Mouse (Mus musculus) liver, embryonic 15.5 days (tissue): ENCODE data around the gene Fam19a4. TPM values are rescaled to one million over a fixed set of nuclear protein-coding genes. Genes with fewer than 3 reads are reported as not detected.
A peak's percentile ranks its signal among the peaks of the same experiment; 100 is the strongest.

ENCODE experiments used
- ATAC-seq: fragments of 200-750 bp; cut with Nextera tagmentation; 2 replicates; pipeline ENCODE4 v1.8.0; 2017; ENCODE audit warnings: moderate number of reproducible peaks, mild to moderate bottlenecking, moderate library complexity; ENCODE audit not compliant: insufficient read depth
- H3K27ac ChIP-seq: fragments of 300-500 bp; sonication (generic); replicated peaks from 2 replicates; pipeline ENCODE4 v1.5.1; 2015; ENCODE audit warnings: mild to moderate bottlenecking, inconsistent platforms
- H3K27me3 ChIP-seq: fragments of 300-500 bp; sonication (generic); 2 replicates; pipeline ENCODE4 v1.6.1; 2015; ENCODE audit warnings: mild to moderate bottlenecking, inconsistent platforms
- H3K36me3 ChIP-seq: fragments of 300-500 bp; sonication (generic); replicated peaks from 2 replicates; pipeline ENCODE4 v1.6.1; 2015; ENCODE audit warnings: moderate library complexity, mild to moderate bottlenecking, inconsistent platforms
- H3K4me1 ChIP-seq: fragments of 300-500 bp; sonication (generic); replicated peaks from 2 replicates; pipeline ENCODE4 v1.6.1; 2015; ENCODE audit warnings: inconsistent platforms
- H3K4me2 ChIP-seq: fragments of 300-500 bp; sonication (generic); 2 replicates; pipeline ENCODE4 v1.6.1; 2015; ENCODE audit warnings: moderate library complexity, mild to moderate bottlenecking, inconsistent platforms
- H3K4me3 ChIP-seq: fragments of 300-500 bp; sonication (generic); replicated peaks from 2 replicates; pipeline ENCODE4 v1.5.1; 2015; ENCODE audit warnings: mild to moderate bottlenecking, inconsistent platforms
- H3K9ac ChIP-seq: fragments of 300-500 bp; sonication (generic); 2 replicates; pipeline ENCODE4 v1.6.1; 2015; ENCODE audit warnings: moderate library complexity, mild to moderate bottlenecking, inconsistent platforms
- H3K9me3 ChIP-seq: fragments of 300-500 bp; sonication (generic); replicated peaks from 2 replicates; pipeline ENCODE4 v1.6.1; 2016; ENCODE audit warnings: inconsistent platforms
- WGBS: fragments of 180-500 bp; shearing (Covaris S2); methylation state at CpG from one replicate; pipeline ENCODE4 v1.1.7; 2015; ENCODE audit warnings: mixed read lengths; ENCODE audit not compliant: insufficient replicate concordance; 5-methylcytosine and 5-hydroxymethylcytosine counted together
- polyA plus RNA-seq: library from polyadenylated mRNA; unstranded; fragments of >200 nt; fragmentation: Nextera tagmentation; extraction: Ambion mirVana; gene quantifications from 2 replicates; pipeline ENCODE4 v1.2.1, GENCODE M21; 2015

Fam19a4 gene
- not detected in 2 replicates for polyA plus RNA-seq

DNA sequence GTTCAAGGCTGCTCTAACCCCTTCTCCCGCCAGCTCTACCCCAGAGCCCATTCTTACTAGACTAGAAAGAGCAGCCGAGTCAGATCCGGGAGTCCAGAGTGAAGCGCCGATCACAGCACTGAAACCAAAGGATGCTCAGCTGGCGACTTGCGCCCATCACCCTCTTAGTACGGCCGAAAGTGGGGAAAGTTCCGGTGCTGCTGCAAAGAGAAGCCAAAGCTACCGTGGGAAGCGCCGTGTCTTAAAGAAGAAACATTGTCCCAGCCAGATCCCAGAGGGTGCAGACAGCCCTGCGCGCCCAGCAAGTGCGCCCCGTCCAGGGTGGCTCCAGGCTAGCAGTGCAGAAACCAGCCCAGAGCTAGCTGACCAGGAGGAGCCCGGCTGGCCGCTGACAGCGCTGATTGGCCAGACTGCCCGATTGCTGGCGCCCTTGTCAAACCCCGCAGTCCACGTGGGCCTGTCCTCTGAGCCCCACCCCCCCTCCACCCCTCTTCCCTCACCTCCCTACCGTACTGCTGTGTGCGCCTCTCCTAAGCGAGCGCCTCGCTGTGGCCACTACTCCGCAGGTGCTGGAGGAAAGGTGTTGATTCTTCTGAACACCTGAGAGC, at the start of gene Fam19a4:
Gene Fam19a4, minus strand, starts transcription at position 340 of the 608 bp plus-strand sequence.
- H3K4me2 ChIP-seq = peak within 1 kb of the TSS; percentile 46
- no peak within 1 kb of the TSS for H3K27ac ChIP-seq
- no peaks in the 10 kb centered on the region for H3K4me1 ChIP-seq
- WGBS = 2% methylated on average over 30 of the region's 30 CpGs
- H3K27me3 ChIP-seq = peaks cover 36% of the 10 kb centered on the region
- H3K9me3 ChIP-seq = no peaks in the 10 kb centered on the region
- ATAC-seq = no peak
- no peaks in the 10 kb centered on the region for H3K36me3 ChIP-seq
- H3K4me3 ChIP-seq = no peak within 1 kb of the TSS; the same call in 1 of the 2 replicates
- no peak within 1 kb of the TSS for H3K9ac ChIP-seq

DNA sequence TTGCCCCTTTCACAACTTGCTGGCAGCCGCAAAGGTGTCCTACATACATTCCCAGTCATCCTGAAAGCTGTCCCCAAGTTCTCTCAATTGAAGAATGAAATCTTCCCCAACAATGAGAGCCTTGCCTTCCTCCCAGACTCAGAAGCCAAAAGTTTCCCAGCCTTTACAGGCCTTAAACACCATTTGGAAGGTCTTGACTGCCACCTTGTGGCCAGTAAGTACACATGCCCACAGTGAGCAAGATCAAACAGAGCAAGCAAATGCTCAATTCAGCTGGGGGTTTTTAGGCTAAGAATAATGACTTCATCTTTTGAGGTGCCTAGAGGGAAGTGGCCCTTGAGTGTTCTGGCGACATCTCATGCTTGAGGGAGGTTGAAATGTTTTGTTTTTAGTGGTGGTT, 46.6 kb upstream of the Fam19a4 start:
- no peak for ATAC-seq

GRCm38 (mm10) chr6:97106106-97106505, 45.9 kb upstream of the Fam19a4 start:
- 58% methylated on average over 8 of the region's 8 CpGs for WGBS
- H3K4me2 ChIP-seq = no peak overlapping the region
- no peaks in the 10 kb centered on the region for H3K36me3 ChIP-seq
- H3K4me1 ChIP-seq = no peaks in the 10 kb centered on the region
- H3K4me3 ChIP-seq = no peak overlapping the region
- H3K27ac ChIP-seq = no peak overlapping the region
- H3K9ac ChIP-seq = no peak overlapping the region
- H3K27me3 ChIP-seq = peaks cover 26% of the 10 kb centered on the region
- no peaks in the 10 kb centered on the region for H3K9me3 ChIP-seq
- no peak for ATAC-seq

More for the DNA sequence above, 46.6 kb upstream of the Fam19a4 start:
- Histone ChIP-seq H3K4me3 (no peak overlapping the region), H3K9me3 (no peaks in the 10 kb centered on the region), H3K36me3 (no peaks in the 10 kb centered on the region), H3K27ac (no peak overlapping the region), H3K9ac (no peak overlapping the region), H3K4me1 (no peaks in the 10 kb centered on the region), H3K27me3 (peaks cover 20% of the 10 kb centered on the region), H3K4me2 (no peak overlapping the region)
- WGBS = 34% methylated on average over 2 of the region's 2 CpGs

DNA sequence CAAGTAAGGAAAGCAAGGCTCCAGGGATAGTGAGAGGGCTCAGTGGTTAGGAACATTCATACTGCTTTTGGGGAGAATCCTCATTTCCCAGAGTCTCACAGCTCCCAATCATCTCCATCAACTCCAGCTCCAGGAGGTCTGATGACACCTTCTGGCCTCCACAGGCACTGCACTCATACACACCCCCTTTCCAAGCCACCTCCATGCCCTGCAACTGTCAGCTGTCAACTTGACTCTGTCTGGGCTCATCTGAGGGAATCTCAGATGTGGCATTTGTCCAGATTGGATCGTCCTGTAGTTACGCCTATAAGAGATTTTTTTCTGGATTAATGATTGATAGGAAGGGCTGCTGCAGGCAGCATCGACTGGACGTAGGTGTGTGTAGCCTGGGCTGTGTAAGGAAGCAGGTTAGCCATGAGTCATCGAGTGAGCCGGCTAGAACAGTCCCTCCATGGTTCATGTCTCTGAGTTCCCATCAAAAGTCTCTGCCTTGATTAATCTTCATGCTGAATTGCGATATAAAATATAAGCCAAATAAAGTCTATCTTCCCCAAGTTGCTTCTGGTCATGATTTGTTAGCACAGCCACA, 44.1 kb upstream of the Fam19a4 start:
- no peak for ATAC-seq
- WGBS = 59% methylated on average over 7 of the region's 7 CpGs
- no peaks in the 10 kb centered on the region for H3K36me3 ChIP-seq

DNA sequence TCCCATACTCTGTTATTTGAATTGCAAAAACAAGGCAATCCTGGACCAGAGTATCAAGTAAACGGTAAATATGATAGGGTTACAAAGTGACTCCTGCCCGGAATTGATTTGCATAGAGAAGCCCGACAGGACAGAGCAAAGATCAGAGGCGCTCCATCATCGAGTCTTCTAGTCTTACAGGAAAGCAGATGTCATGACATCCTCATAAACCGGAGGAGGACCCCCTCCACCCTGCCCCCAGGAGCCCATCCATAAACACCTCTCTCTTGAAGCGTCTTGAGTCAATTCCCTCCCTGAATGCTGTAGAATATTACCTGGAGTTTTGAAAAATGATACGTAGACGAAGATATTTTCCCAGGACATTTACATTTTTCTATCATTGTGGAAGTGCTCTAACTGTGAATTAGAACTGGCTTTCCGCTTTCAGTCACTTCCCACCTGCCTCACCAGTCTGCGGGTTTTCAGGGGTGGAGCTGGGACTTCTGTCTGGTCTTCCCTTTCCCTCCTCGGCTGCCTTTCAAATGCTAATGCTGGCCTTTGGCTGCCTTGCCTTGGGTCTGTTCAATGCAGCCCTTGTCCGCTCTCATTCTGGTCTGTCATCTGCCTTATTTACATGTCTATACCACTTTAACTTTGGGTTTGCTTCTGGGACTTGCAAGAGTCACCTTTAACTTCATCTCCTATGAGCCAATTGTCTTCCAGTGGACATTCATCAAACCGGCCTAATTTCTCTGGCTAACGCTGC, 41.9 kb upstream of the Fam19a4 start:
- no peak overlapping the region for H3K27ac ChIP-seq
- no peaks in the 10 kb centered on the region for H3K4me1 ChIP-seq
- WGBS = 7% methylated on average over 15 of the region's 15 CpGs
- no peak overlapping the region for H3K4me3 ChIP-seq
- H3K27me3 ChIP-seq = peaks cover 31% of the 10 kb centered on the region
- no peaks in the 10 kb centered on the region for H3K9me3 ChIP-seq
- no peak for ATAC-seq
- H3K4me2 ChIP-seq = no peak overlapping the region
- H3K9ac ChIP-seq = no peak overlapping the region
- no peaks in the 10 kb centered on the region for H3K36me3 ChIP-seq

More for the DNA sequence above, 44.1 kb upstream of the Fam19a4 start:
- Histone ChIP-seq H3K4me2 (no peak overlapping the region), H3K4me3 (no peak overlapping the region), H3K4me1 (no peaks in the 10 kb centered on the region), H3K27ac (no peak overlapping the region), H3K9me3 (no peaks in the 10 kb centered on the region), H3K9ac (no peak overlapping the region), H3K27me3 (peaks cover 31% of the 10 kb centered on the region)

GRCm38 (mm10) chr6:97101190-97101957, 41.2 kb upstream of the Fam19a4 start:
- no peak overlapping the region for H3K27ac ChIP-seq
- 16% methylated on average over 12 of the region's 12 CpGs for WGBS
- no peak for ATAC-seq
- no peak overlapping the region for H3K4me3 ChIP-seq
- H3K9me3 ChIP-seq = no peaks in the 10 kb centered on the region
- H3K4me1 ChIP-seq = no peaks in the 10 kb centered on the region
- no peak overlapping the region for H3K9ac ChIP-seq
- H3K36me3 ChIP-seq = no peaks in the 10 kb centered on the region
- H3K4me2 ChIP-seq = no peak overlapping the region
- peaks cover 31% of the 10 kb centered on the region for H3K27me3 ChIP-seq

DNA sequence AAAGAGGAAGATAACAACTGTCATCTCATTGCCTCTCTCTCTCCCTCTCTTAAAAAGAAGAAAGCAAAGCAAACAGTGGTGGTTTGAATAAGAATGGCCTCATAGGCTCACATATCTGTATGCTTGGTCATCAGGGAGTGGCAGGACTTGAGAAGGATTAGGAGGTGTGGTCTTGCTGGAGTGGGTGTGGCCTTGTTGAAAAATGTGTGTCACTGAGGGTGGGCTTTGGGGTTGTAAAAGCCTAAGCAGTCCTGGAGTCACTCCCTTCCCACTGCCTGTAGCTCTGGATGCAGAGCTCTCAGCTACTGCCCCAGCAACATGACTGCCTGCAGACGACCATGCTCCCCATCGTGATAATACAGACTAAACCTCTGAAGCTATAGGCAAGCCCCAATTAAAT, 22.1 kb upstream of the Fam19a4 start:
- H3K4me1 ChIP-seq = no peaks in the 10 kb centered on the region
- ATAC-seq = no peak
- H3K9me3 ChIP-seq = no peaks in the 10 kb centered on the region
- H3K4me3 ChIP-seq = no peak overlapping the region
- no peak overlapping the region for H3K9ac ChIP-seq
- no peak overlapping the region for H3K27ac ChIP-seq
- H3K36me3 ChIP-seq = no peaks in the 10 kb centered on the region
- no peak overlapping the region for H3K4me2 ChIP-seq
- H3K27me3 ChIP-seq = no peaks in the 10 kb centered on the region
- WGBS = 73% methylated on average over 2 of the region's 2 CpGs

- H3K27ac ChIP-seq = no peak overlapping the region
- no peaks in the 10 kb centered on the region for H3K4me1 ChIP-seq
- H3K36me3 ChIP-seq = no peaks in the 10 kb centered on the region
- WGBS = 49% methylated on average over 9 of the region's 9 CpGs
- no peak overlapping the region for H3K9ac ChIP-seq
- H3K27me3 ChIP-seq = no peaks in the 10 kb centered on the region
- H3K4me2 ChIP-seq = no peak overlapping the region
- ATAC-seq = no peak
- no peak overlapping the region for H3K4me3 ChIP-seq
- no peaks in the 10 kb centered on the region for H3K9me3 ChIP-seq
These were observed 19.8 kb upstream of the Fam19a4 start for GRCm38 (mm10) chr6:97080016-97080415.

DNA sequence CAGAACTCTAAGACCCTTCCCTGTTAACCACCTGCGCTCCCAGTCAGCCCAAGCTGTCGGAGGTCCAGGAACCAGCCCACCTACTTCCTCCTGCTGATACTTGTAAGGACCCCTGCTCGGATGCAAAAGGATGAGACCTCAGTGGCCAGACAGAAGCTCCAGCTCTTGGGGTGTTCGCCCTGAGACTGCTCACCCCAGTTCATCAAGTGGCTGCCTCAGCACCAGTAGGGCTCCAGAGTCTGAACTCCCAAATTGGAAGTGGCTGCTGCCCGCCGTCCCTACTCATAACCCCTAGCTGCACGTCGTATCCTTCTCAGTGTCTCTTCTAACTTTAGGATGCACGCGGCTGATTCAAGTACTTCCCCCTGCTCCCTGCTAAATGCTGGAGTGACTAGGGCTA, 614 bp downstream of the Fam19a4 start:
- Histone ChIP-seq H3K9ac (no peak overlapping the region), H3K4me3 (no peak overlapping the region; the same call in 1 of the 2 replicates), H3K4me2 (peak overlapping the region; percentile 46; the same call in 1 of the 2 replicates), H3K9me3 (no peaks in the 10 kb centered on the region), H3K27me3 (peaks cover 36% of the 10 kb centered on the region), H3K4me1 (no peaks in the 10 kb centered on the region), H3K27ac (no peak overlapping the region), H3K36me3 (no peaks in the 10 kb centered on the region)
- no peak for ATAC-seq
- WGBS = 3% methylated on average over 10 of the region's 10 CpGs

GRCm38 (mm10) chr6:97052196-97052770, 7.9 kb downstream of the Fam19a4 start:
- Histone ChIP-seq H3K27ac (no peak overlapping the region), H3K4me2 (no peak overlapping the region), H3K9me3 (no peaks in the 10 kb centered on the region), H3K36me3 (no peaks in the 10 kb centered on the region), H3K4me3 (no peak overlapping the region), H3K27me3 (no peaks in the 10 kb centered on the region), H3K4me1 (no peaks in the 10 kb centered on the region), H3K9ac (no peak overlapping the region)
- WGBS = 51% methylated on average over 8 of the region's 8 CpGs
- no peak for ATAC-seq
